Mouse (Mus musculus): Measurements from ENCODE around the gene Cct3. TPM values are rescaled to one million over a fixed set of nuclear protein-coding genes. Genes with fewer than 3 reads are reported as not detected.

Cct3 gene
- polyA plus RNA-seq, 1 experiment from 2014 or later = 612 TPM

DNA sequence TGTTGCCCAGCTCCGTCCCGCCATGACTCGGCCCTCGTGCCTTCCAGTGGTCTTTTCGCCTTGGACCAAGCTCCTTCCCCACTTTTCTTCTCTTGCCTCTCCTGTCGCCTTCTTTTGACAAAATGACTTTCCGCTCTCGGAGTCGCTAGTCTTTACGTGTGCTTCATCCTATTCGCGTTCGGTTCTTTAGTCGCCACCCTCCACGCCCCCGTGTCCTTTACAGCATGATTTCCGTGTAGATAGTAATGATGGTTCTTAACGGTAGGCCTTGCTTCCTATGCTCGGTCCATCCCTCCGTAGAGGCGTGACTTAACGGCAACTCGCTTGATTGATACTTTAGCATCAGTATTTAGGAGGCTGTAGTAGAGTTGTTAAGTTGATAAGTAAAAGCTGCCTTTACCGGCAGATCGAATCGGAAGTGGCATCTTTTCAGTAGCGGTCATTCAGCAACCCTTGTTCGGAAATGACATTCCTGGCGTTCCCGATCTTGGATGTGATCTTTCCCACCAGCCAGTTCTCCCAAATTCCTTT lies 470 bp downstream of the Cct3 start:
- ATAC-seq = no peak
- Histone ChIP-seq H3K9ac (peak overlapping the region; percentile 83), H3K27ac (peak overlapping the region; percentile 91), H3K4me3 (peak overlapping the region; percentile 76), H3K4me1 (peaks cover 26% of the 10 kb centered on the region), H3K9me3 (replicated peaks) (no peaks in the 10 kb centered on the region), H3K36me3 (ENCODE audit: poor library complexity, severe bottlenecking) (peaks cover 36% of the 10 kb centered on the region), H3K4me2 (peak overlapping the region; percentile 89), H3K27me3 (no peaks in the 10 kb centered on the region)
- under 1% methylated on average over 30 of the region's 30 CpGs for WGBS

DNA sequence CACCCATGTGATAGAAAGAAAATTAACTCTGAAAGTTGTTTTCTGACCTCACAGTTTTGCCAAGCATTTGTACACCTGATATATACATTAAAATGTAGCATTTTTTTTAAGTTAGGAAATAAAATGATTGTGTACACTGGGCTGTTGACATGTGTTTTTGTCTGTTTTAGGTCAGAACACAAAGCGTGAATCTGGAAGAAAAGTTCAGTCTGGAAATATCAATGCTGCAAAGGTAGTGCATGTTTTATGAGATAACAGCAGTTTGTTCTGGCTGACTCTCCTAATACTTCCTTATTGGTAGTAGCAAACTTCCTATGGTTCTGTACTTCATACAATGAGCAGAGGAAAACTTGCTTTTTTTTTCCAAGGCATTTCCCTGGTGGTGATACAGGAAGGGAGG lies 2.3 kb downstream of the Cct3 start:
- WGBS = 96% methylated on average over 1 of the region's 1 CpGs
- no peaks in the 10 kb centered on the region for H3K9me3 ChIP-seq (replicated peaks)
- peaks cover 26% of the 10 kb centered on the region for H3K4me1 ChIP-seq
- H3K27ac ChIP-seq = no peak overlapping the region
- no peak overlapping the region for H3K9ac ChIP-seq
- ATAC-seq = no peak
- H3K27me3 ChIP-seq = no peaks in the 10 kb centered on the region
- no peak overlapping the region for H3K4me2 ChIP-seq
- H3K4me3 ChIP-seq = no peak overlapping the region
- peaks cover 52% of the 10 kb centered on the region for H3K36me3 ChIP-seq (ENCODE audit: poor library complexity, severe bottlenecking)

DNA sequence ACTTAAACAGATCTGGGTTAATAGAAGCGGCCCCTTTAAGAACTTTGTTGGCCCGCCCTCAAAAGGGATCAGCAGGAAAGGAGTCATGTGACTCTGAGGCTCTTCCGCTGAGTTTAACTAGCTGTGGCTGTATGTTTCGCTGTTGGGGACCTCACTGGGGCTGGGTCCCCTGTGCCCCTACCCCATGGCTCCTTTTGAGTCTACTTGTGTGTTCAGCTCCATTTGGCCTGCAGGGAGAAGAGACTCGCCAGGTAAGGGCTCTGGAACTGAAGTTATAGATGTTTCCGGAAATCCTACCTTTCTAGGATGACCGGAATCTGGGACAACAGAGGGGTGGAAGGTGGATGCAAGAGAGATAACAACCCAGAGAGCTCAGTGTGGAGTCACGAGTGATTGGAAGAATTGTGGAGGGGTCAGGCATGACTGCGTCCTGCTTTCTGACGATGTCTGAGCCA lies 28.1 kb downstream of the Cct3 start, which contains the start of gene Glmp:
Gene Glmp, plus strand, starts transcription at position 73 of the 455 bp plus-strand sequence.
- H3K4me2 ChIP-seq = peak within 1 kb of the TSS; percentile 81
- peaks cover 59% of the 10 kb centered on the region for H3K36me3 ChIP-seq (ENCODE audit: poor library complexity, severe bottlenecking)
- H3K4me1 ChIP-seq = peaks cover 11% of the 10 kb centered on the region
- whole genome bisulfite sequencing = 1% methylated on average over 10 of the region's 10 CpGs
- no peaks in the 10 kb centered on the region for H3K9me3 ChIP-seq (replicated peaks)
- H3K4me3 ChIP-seq = peak within 1 kb of the TSS; percentile 59
- peak; percentile 88 for ATAC-seq
- H3K27me3 ChIP-seq = no peaks in the 10 kb centered on the region
- H3K27ac ChIP-seq = 0 out of 2 replicates have a peak within 1 kb of the TSS, but pooled peaks have one; percentile 3
- H3K9ac ChIP-seq = peak within 1 kb of the TSS; percentile 78

DNA sequence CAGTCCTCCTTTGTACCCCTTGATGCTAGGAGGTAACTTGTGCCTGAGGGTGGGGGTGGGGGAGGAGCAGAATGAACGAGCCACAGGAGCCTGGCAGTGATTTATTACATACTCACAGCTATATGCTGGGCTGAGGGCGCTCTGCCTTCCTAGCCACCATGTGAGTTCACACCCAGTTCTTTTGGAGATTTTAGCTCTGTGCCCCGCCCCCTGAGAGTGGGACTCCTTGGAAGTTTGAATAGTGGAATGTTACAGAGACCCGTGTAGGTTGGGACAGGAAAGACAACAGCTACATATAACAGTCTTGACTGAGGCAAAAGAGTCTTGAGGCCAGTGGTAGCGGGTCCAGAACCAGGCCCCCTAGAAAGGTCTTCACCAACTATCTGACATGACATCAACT lies 32.0 kb downstream of the Cct3 start:
- Histone ChIP-seq H3K4me3 (no peak overlapping the region), H3K27me3 (no peaks in the 10 kb centered on the region), H3K27ac (no peak overlapping the region), H3K9me3 (replicated peaks) (no peaks in the 10 kb centered on the region), H3K36me3 (ENCODE audit: poor library complexity, severe bottlenecking) (peaks cover 22% of the 10 kb centered on the region), H3K4me2 (no peak overlapping the region), H3K4me1 (peaks cover 11% of the 10 kb centered on the region), H3K9ac (no peak overlapping the region)
- ATAC-seq = no peak
- WGBS = 81% methylated on average over 5 of the region's 5 CpGs

DNA sequence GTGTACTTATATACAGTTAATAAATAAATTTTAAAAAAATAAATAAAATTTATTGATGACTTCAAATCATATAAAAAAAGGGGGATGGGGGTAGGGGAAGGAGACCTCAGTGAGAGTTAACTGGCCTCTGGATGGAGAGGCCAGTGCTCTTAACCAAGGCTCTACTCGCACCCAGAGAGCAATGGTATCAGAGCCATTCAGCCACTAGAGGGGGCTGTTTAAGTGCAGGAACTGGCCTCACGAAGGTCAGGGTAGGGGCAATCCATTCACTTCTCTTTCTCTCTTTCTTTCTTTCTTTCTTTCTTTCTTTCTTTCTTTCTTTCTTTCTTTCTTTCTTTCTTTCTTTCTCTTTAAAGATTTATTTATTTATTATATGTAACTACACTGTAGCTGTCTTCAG lies 34.4 kb downstream of the Cct3 start:
- H3K9ac ChIP-seq = no peak overlapping the region
- H3K27me3 ChIP-seq = no peaks in the 10 kb centered on the region
- H3K36me3 ChIP-seq (ENCODE audit: poor library complexity, severe bottlenecking) = peaks cover 22% of the 10 kb centered on the region
- WGBS = 26% methylated on average over 2 of the region's 2 CpGs
- H3K4me1 ChIP-seq = peaks cover 16% of the 10 kb centered on the region
- H3K4me2 ChIP-seq = no peak overlapping the region
- no peak overlapping the region for H3K27ac ChIP-seq
- H3K4me3 ChIP-seq = no peak overlapping the region
- H3K9me3 ChIP-seq (replicated peaks) = no peaks in the 10 kb centered on the region
- no peak for ATAC-seq

DNA sequence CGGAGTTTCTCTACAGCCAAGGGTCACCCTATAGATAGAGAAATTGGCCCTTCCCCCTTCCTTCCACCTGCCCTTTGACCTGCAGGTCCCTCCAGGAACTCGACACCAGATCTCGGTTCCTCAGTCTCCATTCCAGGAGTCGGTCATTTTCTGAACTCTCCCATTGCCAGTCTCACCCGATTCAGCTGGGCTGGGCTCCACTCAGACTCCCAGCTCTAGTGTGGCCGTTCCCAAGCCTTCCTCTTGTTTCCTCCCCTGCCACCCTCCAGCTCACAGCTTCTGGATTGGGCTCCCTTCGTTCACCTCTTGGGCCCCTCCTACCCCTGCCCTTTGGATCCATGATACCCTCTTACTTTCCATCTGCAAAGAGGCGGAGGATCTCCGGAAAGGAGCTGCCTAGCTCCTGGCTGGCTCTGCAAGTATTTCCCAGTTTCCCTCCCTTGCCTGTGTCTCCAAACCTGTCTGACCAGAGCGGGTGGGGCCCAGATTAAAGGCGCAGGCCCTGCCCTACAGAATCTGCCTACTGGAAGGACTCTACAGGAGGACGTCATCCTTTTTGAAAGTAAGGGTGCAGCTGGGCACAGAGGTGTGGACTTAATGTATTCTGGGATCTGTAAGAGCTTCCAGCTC lies 37.2 kb downstream of the Cct3 start:
- Histone ChIP-seq H3K4me1 (peaks cover 31% of the 10 kb centered on the region), H3K4me3 (no peak overlapping the region), H3K9ac (peak overlapping the region; percentile 9; the same call in 1 of the 2 replicates), H3K36me3 (ENCODE audit: poor library complexity, severe bottlenecking) (peaks cover 7% of the 10 kb centered on the region), H3K9me3 (replicated peaks) (no peaks in the 10 kb centered on the region), H3K27ac (no peak overlapping the region), H3K4me2 (no peak overlapping the region), H3K27me3 (no peaks in the 10 kb centered on the region)
- 66% methylated on average over 12 of the region's 12 CpGs for WGBS
- ATAC-seq = no peak

DNA sequence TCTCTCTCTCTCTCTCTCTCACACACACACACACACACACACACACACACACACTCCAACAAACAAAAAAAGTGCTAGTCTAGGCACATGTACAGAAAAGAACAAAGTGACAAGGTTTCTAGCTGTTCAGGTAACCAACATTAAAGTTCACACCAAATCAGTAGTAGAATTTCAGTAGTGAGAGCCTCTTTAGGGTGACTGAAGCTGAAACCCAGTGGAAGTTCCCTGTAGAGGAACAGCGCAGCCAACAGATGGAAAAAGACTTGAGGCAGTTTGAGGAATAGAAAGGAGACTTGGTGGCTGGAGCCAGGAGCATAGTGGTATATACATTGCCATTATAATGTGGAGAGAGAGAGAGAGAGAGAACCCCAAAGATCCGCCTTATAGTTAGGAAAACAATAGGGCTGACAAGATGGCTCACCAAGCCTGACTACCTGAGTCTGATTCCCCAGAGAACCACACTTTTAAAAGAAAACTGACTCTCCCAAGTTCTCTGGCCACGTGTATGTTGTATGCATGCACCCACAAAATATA lies 38.1 kb downstream of the Cct3 start:
- no peaks in the 10 kb centered on the region for H3K36me3 ChIP-seq (ENCODE audit: poor library complexity, severe bottlenecking)
- H3K9me3 ChIP-seq (replicated peaks) = no peaks in the 10 kb centered on the region
- peak overlapping the region; percentile 76 for H3K4me2 ChIP-seq
- H3K4me3 ChIP-seq = peak overlapping the region; percentile 85
- H3K27me3 ChIP-seq = no peaks in the 10 kb centered on the region
- ATAC-seq = no peak
- peak overlapping the region; percentile 93 for H3K9ac ChIP-seq
- WGBS = 39% methylated on average over 3 of the region's 3 CpGs
- H3K27ac ChIP-seq = no peak overlapping the region
- peaks cover 31% of the 10 kb centered on the region for H3K4me1 ChIP-seq

DNA sequence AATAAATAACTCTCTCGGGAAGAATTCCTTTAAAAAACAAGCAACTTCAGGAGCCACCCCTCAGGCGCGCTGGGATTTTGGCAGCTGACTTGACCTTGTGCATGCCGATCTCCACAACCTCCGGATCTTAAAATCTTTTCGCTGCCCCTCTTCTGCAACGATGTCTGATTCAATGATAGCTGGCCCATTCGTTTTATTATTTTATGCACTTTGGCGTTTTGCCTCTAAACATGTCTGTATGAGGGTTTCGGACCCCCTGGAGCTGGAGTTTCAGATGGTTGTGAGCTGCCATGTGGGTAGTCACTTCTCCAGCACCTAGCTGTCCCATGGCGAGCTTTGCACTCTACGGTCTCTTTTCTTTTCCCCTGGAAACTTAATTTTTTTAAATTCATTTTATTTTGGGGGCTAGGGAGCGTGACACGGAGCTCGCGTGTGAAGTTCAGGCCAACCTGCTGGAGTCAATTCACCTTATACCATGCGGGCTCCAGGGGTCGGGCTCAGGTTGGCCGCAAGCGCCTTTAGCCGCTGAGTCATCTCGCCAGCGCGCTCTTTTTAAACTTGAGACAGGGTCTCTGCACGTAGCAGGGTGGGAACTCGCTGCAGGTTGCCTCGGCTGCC lies 38.6 kb downstream of the Cct3 start:
- 2% methylated on average over 27 of the region's 27 CpGs for WGBS
- peak; percentile 68 for ATAC-seq
- H3K27ac ChIP-seq = peak overlapping the region; percentile 94
- H3K27me3 ChIP-seq = no peaks in the 10 kb centered on the region
- peaks cover 31% of the 10 kb centered on the region for H3K4me1 ChIP-seq
- 0 out of 2 replicates have a peak, but pooled peaks cover under 1% of the 10 kb centered on the region for H3K36me3 ChIP-seq (ENCODE audit: poor library complexity, severe bottlenecking)
- H3K4me2 ChIP-seq = peak overlapping the region; percentile 76
- H3K4me3 ChIP-seq = peak overlapping the region; percentile 85
- H3K9me3 ChIP-seq (replicated peaks) = no peaks in the 10 kb centered on the region
- H3K9ac ChIP-seq = peak overlapping the region; percentile 93

DNA sequence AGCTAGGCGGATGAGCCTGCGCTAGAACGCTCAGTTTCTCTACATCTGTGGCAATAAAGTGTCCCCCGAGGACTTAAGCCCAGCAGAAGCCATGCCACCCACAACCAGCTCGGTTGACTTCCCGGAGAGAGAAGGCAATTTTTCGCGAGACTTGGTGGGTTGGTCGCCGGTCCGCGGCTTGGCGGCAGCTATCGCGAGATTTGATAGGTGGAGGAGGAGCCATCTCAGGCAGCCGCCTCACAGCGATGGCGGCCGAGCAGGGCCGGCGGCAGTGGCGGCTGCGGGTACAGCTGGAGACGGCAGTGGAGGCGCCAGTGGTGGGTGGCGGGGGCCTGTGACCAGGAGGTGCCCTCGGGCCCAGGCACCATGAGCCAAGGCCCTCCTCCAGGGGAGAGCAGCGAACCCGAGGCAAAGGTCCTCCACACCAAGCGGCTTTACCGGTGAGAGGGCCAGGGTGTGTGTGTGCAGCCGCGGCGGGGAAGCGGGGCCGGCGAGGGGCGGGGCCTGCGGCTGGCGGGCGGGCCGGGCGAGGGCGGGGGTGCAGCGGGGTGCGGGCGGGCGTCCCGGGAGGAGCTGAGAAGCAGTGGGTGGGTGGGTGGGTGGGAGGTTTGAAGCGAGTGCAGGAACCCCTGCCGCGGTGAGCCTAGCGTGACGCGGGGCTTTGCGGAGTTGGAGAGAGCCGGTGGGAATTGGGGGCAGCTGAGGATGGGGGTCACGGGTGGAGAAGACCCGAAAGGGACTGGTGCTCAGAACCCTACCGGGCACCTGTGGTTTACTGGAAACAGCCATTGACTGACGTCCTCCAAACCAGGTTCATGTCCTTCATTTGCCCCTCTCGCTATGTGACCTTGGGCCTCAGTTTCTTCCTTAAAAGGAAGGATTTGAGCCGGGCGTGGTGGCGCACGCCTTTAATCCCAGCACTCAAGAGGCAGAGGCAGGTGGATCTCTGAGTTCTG lies 39.4 kb downstream of the Cct3 start, which contains the start of the genes Tmem79 and Smg5:
Gene Tmem79, minus strand, starts transcription at position 91 of the 956 bp plus-strand sequence.
Gene Smg5, plus strand, starts transcription at position 203 of the 956 bp plus-strand sequence.
- 4% methylated on average over 48 of the region's 66 CpGs for WGBS
- H3K4me2 ChIP-seq = peak within 1 kb of the TSS; percentile 76
- H3K27me3 ChIP-seq = no peaks in the 10 kb centered on the region
- H3K4me1 ChIP-seq = peaks cover 31% of the 10 kb centered on the region
- H3K36me3 ChIP-seq (ENCODE audit: poor library complexity, severe bottlenecking) = 0 out of 2 replicates have a peak, but pooled peaks cover 3% of the 10 kb centered on the region
- H3K4me3 ChIP-seq = peak within 1 kb of the TSS; percentile 85
- ATAC-seq = peak; percentile 97
- H3K9me3 ChIP-seq (replicated peaks) = no peaks in the 10 kb centered on the region
- peak within 1 kb of the TSS; percentile 94 for H3K27ac ChIP-seq
- H3K9ac ChIP-seq = peak within 1 kb of the TSS; percentile 93

DNA sequence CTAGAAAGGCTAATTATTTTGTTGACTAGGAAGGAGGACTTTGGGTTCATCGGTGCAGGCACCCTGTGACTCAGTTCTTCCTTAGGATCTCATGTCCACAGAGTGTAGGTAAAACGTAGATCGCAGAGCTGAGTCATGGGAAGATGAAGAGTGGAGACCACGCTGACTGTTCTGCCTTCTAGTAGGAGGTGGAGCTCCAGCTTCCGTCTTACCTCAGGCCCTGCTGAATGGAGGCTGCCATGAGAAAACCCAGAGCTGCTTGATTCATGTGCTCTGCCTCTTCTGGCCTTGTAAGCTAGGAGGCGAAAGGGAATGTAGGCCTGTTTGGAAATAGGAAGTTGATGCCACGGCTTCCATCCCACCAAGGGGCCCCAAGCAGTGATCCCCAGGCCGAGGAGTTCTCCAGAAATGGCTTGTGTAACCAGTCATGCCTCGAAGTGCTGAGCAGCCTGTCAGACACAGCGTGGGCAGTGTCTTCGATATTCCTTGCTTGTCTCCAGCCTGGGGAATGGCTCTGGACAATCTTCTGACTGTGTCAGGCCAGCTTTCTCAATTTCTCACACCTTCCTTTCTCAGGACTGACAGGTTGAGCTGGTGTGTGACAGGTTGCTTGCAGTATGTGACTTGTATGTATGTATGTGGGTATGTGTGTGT lies 40.6 kb downstream of the Cct3 start:
- Histone ChIP-seq H3K4me1 (peaks cover 31% of the 10 kb centered on the region), H3K27me3 (no peaks in the 10 kb centered on the region), H3K36me3 (ENCODE audit: poor library complexity, severe bottlenecking) (peaks cover 14% of the 10 kb centered on the region), H3K27ac (no peak overlapping the region; the same call in 1 of the 2 replicates), H3K4me3 (peak overlapping the region; percentile 85; the same call in 1 of the 2 replicates), H3K9ac (peak overlapping the region; percentile 45), H3K4me2 (peak overlapping the region; percentile 76), H3K9me3 (replicated peaks) (no peaks in the 10 kb centered on the region)
- no peak for ATAC-seq
- 84% methylated on average over 11 of the region's 11 CpGs for WGBS

DNA sequence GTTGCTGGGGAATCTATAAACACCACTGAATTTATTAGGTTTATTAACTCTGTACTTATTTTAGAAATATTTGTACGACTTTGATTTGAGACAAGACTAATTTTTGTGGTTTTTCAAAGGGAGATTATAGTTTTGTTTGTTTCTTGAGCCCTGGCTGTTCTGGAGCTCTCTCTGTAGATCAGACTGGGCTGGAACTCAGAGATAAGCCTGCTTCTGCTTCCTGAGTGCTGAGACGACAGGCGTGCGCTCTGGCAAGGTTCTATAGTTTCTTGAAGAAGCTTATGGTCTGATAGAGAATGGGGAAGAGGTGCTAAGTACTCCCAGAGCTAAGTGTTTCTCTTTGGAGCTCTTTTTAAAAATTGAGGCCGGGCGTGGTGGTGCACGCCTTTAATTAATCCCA lies 41.4 kb downstream of the Cct3 start:
- no peak for ATAC-seq
- no peak overlapping the region for H3K4me3 ChIP-seq
- WGBS = 97% methylated on average over 7 of the region's 7 CpGs

More for the DNA sequence above, 41.4 kb downstream of the Cct3 start:
- Histone ChIP-seq H3K9ac (no peak overlapping the region), H3K9me3 (replicated peaks) (no peaks in the 10 kb centered on the region), H3K4me2 (no peak overlapping the region), H3K27ac (no peak overlapping the region), H3K4me1 (peaks cover 31% of the 10 kb centered on the region), H3K36me3 (ENCODE audit: poor library complexity, severe bottlenecking) (peaks cover 22% of the 10 kb centered on the region), H3K27me3 (no peaks in the 10 kb centered on the region)
